Mouse (Mus musculus) forebrain, embryonic 12.5 days (tissue): ENCODE data around the gene Ctrl. TPM values are rescaled to one million over a fixed set of nuclear protein-coding genes. Genes with fewer than 3 reads are reported as not detected.

Experiments
- ATAC-seq: fragments of 200-750 bp; cut with Nextera tagmentation; 2 replicates; pipeline ENCODE4 v1.8.0; 2017; ENCODE audit warnings: moderate TSS enrichment; ENCODE audit not compliant: low FRiP score
- H3K27ac ChIP-seq: fragments of 300-500 bp; sonication (generic); 2 replicates; pipeline ENCODE4 v1.5.1; 2016; ENCODE audit warnings: mild to moderate bottlenecking
- H3K27me3 ChIP-seq: fragments of 300-500 bp; sonication (generic); 2 replicates; pipeline ENCODE4 v1.6.1; 2016; ENCODE audit warnings: mild to moderate bottlenecking
- H3K36me3 ChIP-seq: fragments of 300-500 bp; sonication (generic); replicated peaks from 2 replicates; pipeline ENCODE4 v1.6.1; 2016; ENCODE audit warnings: mild to moderate bottlenecking
- H3K4me1 ChIP-seq: fragments of 300-500 bp; sonication (generic); 2 replicates; pipeline ENCODE4 v1.6.1; 2016
- H3K4me2 ChIP-seq: fragments of 300-500 bp; sonication (generic); 2 replicates; pipeline ENCODE4 v1.6.1; 2016; ENCODE audit warnings: mild to moderate bottlenecking, moderate library complexity
- H3K4me3 ChIP-seq: fragments of 300-500 bp; sonication (generic); replicated peaks from 2 replicates; pipeline ENCODE4 v1.5.1; 2016; ENCODE audit warnings: mild to moderate bottlenecking
- H3K9ac ChIP-seq: fragments of 300-500 bp; sonication (generic); 2 replicates; pipeline ENCODE4 v1.6.1; 2016; ENCODE audit warnings: mild to moderate bottlenecking
- H3K9me3 ChIP-seq: fragments of 300-500 bp; sonication (generic); 2 replicates; pipeline ENCODE4 v1.6.1; 2016
- WGBS: fragments of 180-500 bp; shearing (Covaris S2); methylation state at CpG from one replicate; pipeline ENCODE4 v1.1.7; 2016; 5-methylcytosine and 5-hydroxymethylcytosine counted together
- microRNA-seq: library from miRNA; unstranded; fragments of <30 nt; microRNA quantifications from one replicate; pipeline ENCODE4, GENCODE M21; 2017
- polyA plus RNA-seq: library from polyadenylated mRNA; unstranded; fragments of >200 nt; fragmentation: Nextera tagmentation; extraction: Ambion mirVana; gene quantifications from 2 replicates; pipeline ENCODE4 v1.2.1, GENCODE M21; 2016

The Ctrl gene
- polyA plus RNA-seq, 1 experiment from 2014 or later, result 3.0 TPM

- ATAC-seq, result 0 out of 2 replicates have a peak, but pooled peaks have one; percentile 45
- peaks cover 64% of the 10 kb centered on the region for H3K36me3 ChIP-seq
- H3K4me3 ChIP-seq, result no peak overlapping the region
Observed at GRCm38 (mm10) chr8:105892432-105892831, 41.2 kb downstream of the Ctrl start.

GRCm38 (mm10) chr8:105890870-105891269, 42.8 kb downstream of the Ctrl start:
- Histone ChIP-seq H3K36me3 (peaks cover 79% of the 10 kb centered on the region), H3K27ac (no peak overlapping the region), H3K27me3 (no peaks in the 10 kb centered on the region), H3K9ac (no peak overlapping the region), H3K9me3 (no peaks in the 10 kb centered on the region), H3K4me3 (no peak overlapping the region), H3K4me2 (no peak overlapping the region), H3K4me1 (peaks cover 10% of the 10 kb centered on the region)
- no peak for ATAC-seq
- WGBS, result 91% methylated on average over 6 of the region's 6 CpGs

More at GRCm38 (mm10) chr8:105892432-105892831, 41.2 kb downstream of the Ctrl start:
- Histone ChIP-seq H3K9ac (no peak overlapping the region), H3K27me3 (no peaks in the 10 kb centered on the region), H3K9me3 (no peaks in the 10 kb centered on the region), H3K27ac (no peak overlapping the region), H3K4me1 (peaks cover 10% of the 10 kb centered on the region), H3K4me2 (no peak overlapping the region)
- WGBS, result 91% methylated on average over 6 of the region's 6 CpGs

GRCm38 (mm10) chr8:105889756-105890465, 43.8 kb downstream of the Ctrl start:
- no peak overlapping the region for H3K4me3 ChIP-seq
- peaks cover 87% of the 10 kb centered on the region for H3K36me3 ChIP-seq
- H3K4me1 ChIP-seq, result peaks cover 10% of the 10 kb centered on the region
- no peaks in the 10 kb centered on the region for H3K27me3 ChIP-seq
- H3K4me2 ChIP-seq, result no peak overlapping the region
- H3K27ac ChIP-seq, result no peak overlapping the region
- H3K9me3 ChIP-seq, result no peaks in the 10 kb centered on the region
- 95% methylated on average over 12 of the region's 12 CpGs for WGBS
- ATAC-seq, result no peak
- H3K9ac ChIP-seq, result no peak overlapping the region

Small RNAs within 50 kb of the gene (microRNA-seq; reads per million reads assigned to microRNA genes)
- not detected for gene Mir7074

Other genes starting within 250 kb of the Ctrl start
- gene Carmil2, start 247.6 kb downstream of the Ctrl start, polyA plus RNA-seq, result 4.9 and 5.2 TPM in 2 replicates
- gene Acd, start 232.8 kb downstream of the Ctrl start, polyA plus RNA-seq, result 83.0 and 88.7 TPM in 2 replicates
- gene Pard6a, start 232.7 kb downstream of the Ctrl start, polyA plus RNA-seq, result 28.9 and 32.5 TPM in 2 replicates
- 0.27 and 0.32 TPM in 2 replicates for gene 4933405L10Rik, start 226.2 kb downstream of the Ctrl start, polyA plus RNA-seq
- 35.7 and 37.0 TPM in 2 replicates for gene Enkd1, start 225.7 kb downstream of the Ctrl start, polyA plus RNA-seq
- 57.1 and 57.4 TPM in 2 replicates for gene Gfod2, start 175.2 kb downstream of the Ctrl start, polyA plus RNA-seq
- gene Ranbp10, start 106.5 kb downstream of the Ctrl start, polyA plus RNA-seq, result 14.5 and 14.6 TPM in 2 replicates
- 0.12 and 0.51 TPM in 2 replicates for gene Tsnaxip1, start 106.1 kb downstream of the Ctrl start, polyA plus RNA-seq
- 67.1 and 70.7 TPM in 2 replicates for gene Cenpt, start 80.6 kb downstream of the Ctrl start, polyA plus RNA-seq
- gene Thap11, start 78.7 kb downstream of the Ctrl start, polyA plus RNA-seq, result 80.4 and 81.9 TPM in 2 replicates
- 275 and 317 TPM in 2 replicates for gene Nutf2, start 73.3 kb downstream of the Ctrl start, polyA plus RNA-seq
- 67.4 and 72.2 TPM in 2 replicates for gene Edc4, start 53.0 kb downstream of the Ctrl start, polyA plus RNA-seq
- 0.70 TPM in 1 of 2 replicates, not detected in the other for gene Nrn1l, start 40.3 kb downstream of the Ctrl start, polyA plus RNA-seq
- 18.0 and 18.3 TPM in 2 replicates for gene Pskh1, start 33.4 kb downstream of the Ctrl start, polyA plus RNA-seq
- gene Psmb10, start 4.6 kb upstream of the Ctrl start, polyA plus RNA-seq, result 18.9 and 22.8 TPM in 2 replicates
- gene Lcat, start 9.5 kb upstream of the Ctrl start, polyA plus RNA-seq, result 0.54 and 0.56 TPM in 2 replicates
- 12.0 and 13.0 TPM in 2 replicates for gene Slc12a4, start 32.2 kb upstream of the Ctrl start, polyA plus RNA-seq
- gene Dpep3, start 45.6 kb upstream of the Ctrl start, polyA plus RNA-seq, result not detected in 2 replicates
- 15.4 and 18.4 TPM in 2 replicates for gene Dus2, start 57.5 kb upstream of the Ctrl start, polyA plus RNA-seq
- gene Dpep2nb, start 72.1 kb upstream of the Ctrl start, polyA plus RNA-seq, result not detected in 2 replicates
- gene Ddx28, start 78.0 kb upstream of the Ctrl start, polyA plus RNA-seq, result 19.5 and 20.1 TPM in 2 replicates
- 4.9 and 6.6 TPM in 2 replicates for gene Nfatc3, start 125.0 kb upstream of the Ctrl start, polyA plus RNA-seq
- 1.9 TPM in 2 replicates for gene Esrp2, start 203.1 kb upstream of the Ctrl start, polyA plus RNA-seq
- gene Pla2g15, start 216.5 kb upstream of the Ctrl start, polyA plus RNA-seq, result 13.8 and 15.8 TPM in 2 replicates
- gene Slc7a6, start 235.0 kb upstream of the Ctrl start, polyA plus RNA-seq, result 72.9 and 79.8 TPM in 2 replicates